ENCODE assay signal across 8 mouse cellular contexts in genomic region chr7:28169489-28170422, GRCm38 (mm10). TPM values are rescaled to one million over a fixed set of nuclear protein-coding genes. Genes with fewer than 3 reads are reported as not detected.
DNase-seq lines count a peak whose midpoint lies in the region; ATAC-seq and TF ChIP-seq lines count a peak whose summit lies in the region.

Gene Fbl (plus strand): TSS chr7:28169710.

- no peak for TF ChIP-seq EP300 in heart, adult 2 months (IDR thresholded peaks at IDR 0.05; ENCODE audit: insufficient read depth, low read depth, low read length)

- H3K27me3 ChIP-seq in embryonic facial prominence, embryonic 13.5 days = no peaks in the 10 kb centered on the region
- H3K27me3 ChIP-seq in heart, adult 2 months (ENCODE audit: control insufficient read depth, insufficient read depth, low read length) = no peaks in the 10 kb centered on the region
- H3K27me3 ChIP-seq in limb, embryonic 13.5 days = no peaks in the 10 kb centered on the region
- no peaks in the 10 kb centered on the region for H3K27me3 ChIP-seq in midbrain, embryonic 16.5 days (ENCODE audit: control insufficient read depth, insufficient read depth, low read depth, low read length)

- DNase-seq in 3134 (ENCODE audit: extremely low read depth, insufficient read length, low spot score) = peak; percentile 94
- peak; percentile 93 to 94 for DNase-seq in adrenal gland, postnatal 36 days
- peak; percentile 93 for DNase-seq in heart, adult 2 months
- DNase-seq in kidney, adult 8-10 months = peak; percentile 89
- peak; percentile 76 to 92 for DNase-seq in spleen, postnatal 10 days (ENCODE audit: low spot score in 2 of 2)

- H3K4me2 ChIP-seq in embryonic facial prominence, embryonic 13.5 days = peak within 1 kb of the TSS; percentile 79
- peak within 1 kb of the TSS; percentile 92 for H3K4me2 ChIP-seq in limb, embryonic 13.5 days (replicated peaks)
- H3K4me2 ChIP-seq in midbrain, embryonic 16.5 days (ENCODE audit: low read length) = peak within 1 kb of the TSS; percentile 73

- peaks cover under 1% of the 10 kb centered on the region; the same call in 1 of the 2 replicates for H3K36me3 ChIP-seq in embryonic facial prominence, embryonic 13.5 days
- no peaks in the 10 kb centered on the region for H3K36me3 ChIP-seq in heart, adult 2 months (ENCODE audit: control insufficient read depth, insufficient read depth, low read length)
- H3K36me3 ChIP-seq in limb, embryonic 13.5 days = peaks cover 1% of the 10 kb centered on the region; the same call in 1 of the 2 replicates
- no peaks in the 10 kb centered on the region for H3K36me3 ChIP-seq in midbrain, embryonic 16.5 days (ENCODE audit: control insufficient read depth, insufficient read depth, low read length)

- peak within 1 kb of the TSS; percentile 89 for H3K27ac ChIP-seq in embryonic facial prominence, embryonic 13.5 days
- peak within 1 kb of the TSS; percentile 75 for H3K27ac ChIP-seq in heart, adult 2 months
- peak within 1 kb of the TSS; percentile 84 for H3K27ac ChIP-seq in limb, embryonic 13.5 days
- peak within 1 kb of the TSS; percentile 80 for H3K27ac ChIP-seq in midbrain, embryonic 16.5 days (ENCODE audit: low read length)

- H3K4me3 ChIP-seq in embryonic facial prominence, embryonic 13.5 days = peak within 1 kb of the TSS; percentile 70
- H3K4me3 ChIP-seq in heart, adult 2 months = peak within 1 kb of the TSS; percentile 77
- H3K4me3 ChIP-seq in limb, embryonic 13.5 days = peak within 1 kb of the TSS; percentile 90
- H3K4me3 ChIP-seq in midbrain, embryonic 16.5 days (ENCODE audit: low read depth, low read length) = peak within 1 kb of the TSS; percentile 93

- peak; percentile 87 for TF ChIP-seq POLR2A in heart, adult 2 months (IDR thresholded peaks at IDR 0.05; ENCODE audit: insufficient read depth, low read depth, low read length)

- intact Hi-C loops in heart, adult 2 months (cut with DNase I) = loop anchor here (5.0 kb wide), 2 partner anchors 43 to 117 kb away; partner anchors contain the start of gene Psmc4

- under 1% methylated on average over 80 of the region's 80 CpGs for WGBS in embryonic facial prominence, embryonic 13.5 days
- WGBS in heart, adult 2 months = under 1% methylated on average over 80 of the region's 80 CpGs
- under 1% methylated on average over 66 of the region's 80 CpGs for WGBS in limb, embryonic 13.5 days
- under 1% methylated on average over 80 of the region's 80 CpGs for WGBS in midbrain, embryonic 16.5 days

- H3K79me2 ChIP-seq in heart, adult 2 months (replicated peaks; ENCODE audit: control insufficient read depth, insufficient read depth, low read length) = no peaks in the 10 kb centered on the region; the same call in 1 of the 2 replicates

- peak; percentile 88 for ATAC-seq in embryonic facial prominence, embryonic 13.5 days (ENCODE audit: insufficient number of reproducible peaks, insufficient read depth, low FRiP score, low TSS enrichment, low read depth)
- peak; percentile 90 for ATAC-seq in limb, embryonic 13.5 days (ENCODE audit: low FRiP score, low read depth)
- ATAC-seq in midbrain, embryonic 16.5 days = peak; percentile 93

- peak within 1 kb of the TSS; percentile 90 for H3K9ac ChIP-seq in embryonic facial prominence, embryonic 13.5 days
- H3K9ac ChIP-seq in heart, adult 2 months (ENCODE audit: low read depth, low read length) = peak within 1 kb of the TSS; percentile 62
- H3K9ac ChIP-seq in limb, embryonic 13.5 days = peak within 1 kb of the TSS; percentile 88
- H3K9ac ChIP-seq in midbrain, embryonic 16.5 days (ENCODE audit: low read depth, low read length) = peak within 1 kb of the TSS; percentile 86

- no peaks in the 10 kb centered on the region for H3K9me3 ChIP-seq in embryonic facial prominence, embryonic 13.5 days
- H3K9me3 ChIP-seq in limb, embryonic 13.5 days = peaks cover 7% of the 10 kb centered on the region; the same call in 1 of the 2 replicates
- no peaks in the 10 kb centered on the region for H3K9me3 ChIP-seq in midbrain, embryonic 16.5 days (replicated peaks; ENCODE audit: control insufficient read depth, low read length, poor library complexity, severe bottlenecking)

- H3K4me1 ChIP-seq in embryonic facial prominence, embryonic 13.5 days = peaks cover 27% of the 10 kb centered on the region
- peaks cover 2% of the 10 kb centered on the region; the same call in 1 of the 2 replicates for H3K4me1 ChIP-seq in heart, adult 2 months (ENCODE audit: control insufficient read depth, insufficient read depth, low read length)
- H3K4me1 ChIP-seq in limb, embryonic 13.5 days = peaks cover 26% of the 10 kb centered on the region
- H3K4me1 ChIP-seq in midbrain, embryonic 16.5 days (ENCODE audit: control insufficient read depth, insufficient read depth, low read length) = peaks cover 26% of the 10 kb centered on the region

- no peak for TF ChIP-seq CTCF in heart, adult 2 months (IDR thresholded peaks at IDR 0.05)

RNA-seq across cellular contexts. Expression of gene Fbl, which starts in this region (rescaled TPM):
- total RNA-seq in adrenal gland, postnatal 36 days (2021) = 100 to 1,000 TPM in 1 of 2 experiments, 10 to 100 TPM in 1; 92.2 to 134 TPM
- 140 and 167 TPM in 2 replicates for polyA plus RNA-seq in embryonic facial prominence, embryonic 13.5 days (2015; fragmentation: Nextera tagmentation; extraction: Ambion mirVana)
- 10 to 100 TPM; 34.7 TPM for total RNA-seq in heart, adult 2 months (2021)
- 25.7 and 35.6 TPM in 2 replicates for polyA plus RNA-seq in heart, adult 2 months (2012; rRNA removed)
- polyA plus RNA-seq in limb, embryonic 13.5 days (2015; fragmentation: Nextera tagmentation; extraction: Ambion mirVana) = 142 and 151 TPM in 2 replicates
- 69.8 and 72.4 TPM in 2 replicates for polyA plus RNA-seq in midbrain, embryonic 16.5 days (2015; fragmentation: Nextera tagmentation; extraction: Ambion mirVana)

Comparison
In these comparisons a context has a peak if more than half of its experiments do, and no peak if none do; other contexts are left out.
1. Peak in every context shown above with its lines: DNase-seq, ATAC-seq, H3K4me3 ChIP-seq and H3K27ac ChIP-seq.